Mouse (Mus musculus) forebrain, postnatal 0 days (tissue): ENCODE results near the gene Syt3. TPM values are rescaled to one million over a fixed set of nuclear protein-coding genes. Genes with fewer than 3 reads are reported as not detected.

Source experiments
- ATAC-seq: fragments of 200-750 bp; cut with Nextera tagmentation; 2 replicates; pipeline ENCODE4 v1.8.0; 2017; ENCODE audit warnings: mild to moderate bottlenecking, moderate library complexity
- DNase-seq: peaks from one replicate; pipeline ENCODE4 v3.0.0-alpha.2; 2015
- H3K27ac ChIP-seq: fragments of 300-500 bp; sonication (generic); 2 replicates; pipeline ENCODE4 v1.5.1; 2014; ENCODE audit warnings: low read depth, mild to moderate bottlenecking, antibody characterized with exemption, low read length, moderate library complexity, mixed read lengths
- H3K27me3 ChIP-seq: fragments of 300-500 bp; sonication (generic); 2 replicates; pipeline ENCODE4 v1.6.1; 2014; ENCODE audit warnings: mild to moderate bottlenecking, low read length, mixed read lengths; ENCODE audit not compliant: insufficient read depth
- H3K36me3 ChIP-seq: fragments of 300-500 bp; sonication (generic); 2 replicates; pipeline ENCODE4 v1.6.1; 2014; ENCODE audit warnings: mild to moderate bottlenecking, moderate library complexity; ENCODE audit not compliant: insufficient read depth
- H3K4me1 ChIP-seq: fragments of 300-500 bp; sonication (generic); 2 replicates; pipeline ENCODE4 v1.6.1; 2014; ENCODE audit warnings: antibody characterized with exemption; ENCODE audit not compliant: insufficient read depth
- H3K4me2 ChIP-seq: fragments of 300-500 bp; sonication (generic); 2 replicates; pipeline ENCODE4 v1.6.1; 2014; ENCODE audit warnings: low read depth, mild to moderate bottlenecking, moderate library complexity
- H3K4me3 ChIP-seq: fragments of 300-500 bp; sonication (generic); 2 replicates; pipeline ENCODE4 v1.5.1; 2014; ENCODE audit warnings: low read depth, low read length, mixed read lengths
- H3K9ac ChIP-seq: fragments of 300-500 bp; sonication (generic); 2 replicates; pipeline ENCODE4 v1.6.1; 2014; ENCODE audit warnings: mild to moderate bottlenecking
- H3K9me3 ChIP-seq: fragments of 300-500 bp; sonication (generic); 2 replicates; pipeline ENCODE4 v1.6.1; 2016; ENCODE audit warnings: low read length
- CTCF ChIP-seq: sonication (generic); IDR thresholded peaks from 2 replicates; pipeline ENCODE4 v1.5.1; 2016; ENCODE audit warnings: antibody characterized with exemption, control low read depth, low read depth
- WGBS: fragments of 180-500 bp; shearing (Covaris S2); extraction: QIAGEN DNeasy Blood & Tissue Kit; methylation state at CpG from one replicate; pipeline ENCODE4 v1.1.7; 2014; 5-methylcytosine and 5-hydroxymethylcytosine counted together
- polyA plus RNA-seq: library from polyadenylated mRNA; unstranded; fragments of >200 nt; fragmentation: Nextera tagmentation; extraction: Ambion mirVana; gene quantifications from 2 replicates; pipeline ENCODE4 v1.2.1, GENCODE M21; 2015
- total RNA-seq: library from RNA; depleted of rRNA; stranded (reverse); fragments of >200 nt; gene quantifications from 2 replicates; pipeline ENCODE4 v1.2.3, GENCODE M21; 2014

The Syt3 gene
- total and polyA plus RNA-seq, 2 experiments from 2014 or later: 55.0 to 77.2 TPM

DNA sequence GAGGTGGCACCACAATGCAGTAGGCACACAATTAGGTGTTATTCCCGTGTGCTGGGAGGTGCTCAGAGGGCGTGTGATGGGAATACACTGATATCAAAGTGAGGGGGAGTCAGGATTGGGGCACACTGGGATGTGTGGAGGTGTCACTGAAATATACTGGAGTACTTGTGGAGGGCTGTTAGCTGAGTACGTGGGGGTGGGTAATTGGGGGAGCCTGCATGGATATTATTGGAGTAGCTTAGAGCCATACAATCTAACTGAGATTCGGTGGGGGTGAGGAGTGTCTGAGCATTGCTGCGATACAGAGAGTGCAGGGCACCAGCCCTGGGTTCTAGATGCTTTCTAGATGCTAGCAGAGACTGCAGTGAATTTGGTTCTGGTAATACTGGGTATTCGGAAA lies 43.7 kb upstream of the Syt3 start:
- TF ChIP-seq CTCF: no peak
- no peak overlapping the region for H3K4me2 ChIP-seq
- peaks cover 26% of the 10 kb centered on the region for H3K36me3 ChIP-seq
- H3K4me1 ChIP-seq: peaks cover 7% of the 10 kb centered on the region; the same call in 1 of the 2 replicates
- H3K27ac ChIP-seq: no peak overlapping the region
- H3K9me3 ChIP-seq: no peaks in the 10 kb centered on the region
- no peak overlapping the region for H3K9ac ChIP-seq
- no peaks in the 10 kb centered on the region for H3K27me3 ChIP-seq
- H3K4me3 ChIP-seq: no peak overlapping the region
- ATAC-seq (no peak), DNase-seq (no peak)
- 74% methylated on average over 6 of the region's 6 CpGs for WGBS

GRCm38 (mm10) chr7:44341119-44341518 lies 42.8 kb upstream of the Syt3 start:
- ATAC-seq (no peak), DNase-seq (no peak)
- H3K27me3 ChIP-seq: no peaks in the 10 kb centered on the region
- no peak overlapping the region for H3K9ac ChIP-seq
- H3K27ac ChIP-seq: no peak overlapping the region
- no peak for TF ChIP-seq CTCF
- no peaks in the 10 kb centered on the region for H3K9me3 ChIP-seq
- H3K4me1 ChIP-seq: peaks cover 6% of the 10 kb centered on the region; the same call in 1 of the 2 replicates
- 90% methylated on average over 10 of the region's 10 CpGs for WGBS
- no peak overlapping the region for H3K4me3 ChIP-seq
- H3K4me2 ChIP-seq: no peak overlapping the region
- H3K36me3 ChIP-seq: peaks cover 35% of the 10 kb centered on the region

- Histone ChIP-seq H3K4me2 (no peak overlapping the region), H3K4me3 (no peak overlapping the region), H3K27me3 (no peaks in the 10 kb centered on the region)
These were observed 42.2 kb upstream of the Syt3 start for GRCm38 (mm10) chr7:44341714-44342113.

DNA sequence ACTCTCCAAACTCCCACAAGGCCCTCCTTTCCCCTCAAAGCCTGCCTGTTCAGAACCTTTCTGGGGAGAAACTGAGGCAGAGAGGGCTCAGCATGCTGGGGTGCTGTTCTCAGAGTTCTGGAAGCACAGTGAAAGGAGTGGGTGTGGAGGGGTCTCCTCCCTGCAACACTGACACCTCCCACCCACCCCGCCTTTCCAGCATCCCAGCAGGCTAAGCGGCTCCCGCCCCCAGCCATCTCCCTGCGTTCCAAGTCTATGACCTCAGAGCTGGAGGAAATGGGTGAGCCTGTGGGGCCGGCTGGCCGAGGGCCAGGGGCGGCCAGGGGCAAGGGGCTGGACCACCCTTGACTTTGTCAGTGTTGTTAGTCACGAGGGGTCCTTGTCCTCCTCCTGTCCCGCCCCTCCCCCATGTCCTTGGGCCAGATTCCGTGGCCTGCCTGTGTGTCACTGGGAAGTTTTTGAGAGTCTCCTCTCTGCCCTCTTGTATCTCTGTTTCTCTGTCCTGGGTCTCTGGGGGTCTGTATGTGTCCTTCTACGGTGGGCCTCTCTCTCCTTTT lies 40.4 kb upstream of the Syt3 start:
- Histone ChIP-seq H3K9ac (no peak overlapping the region), H3K27ac (no peak overlapping the region), H3K4me1 (no peaks in the 10 kb centered on the region), H3K9me3 (no peaks in the 10 kb centered on the region), H3K4me3 (no peak overlapping the region), H3K4me2 (no peak overlapping the region), H3K27me3 (no peaks in the 10 kb centered on the region), H3K36me3 (peaks cover 58% of the 10 kb centered on the region)
- ATAC-seq (no peak), DNase-seq (no peak)
- TF ChIP-seq CTCF: no peak
- 31% methylated on average over 11 of the region's 11 CpGs for WGBS

More at GRCm38 (mm10) chr7:44341714-44342113, 42.2 kb upstream of the Syt3 start:
- 64% methylated on average over 5 of the region's 5 CpGs for WGBS
- ATAC-seq: no peak
- no peaks in the 10 kb centered on the region for H3K9me3 ChIP-seq
- peaks cover 6% of the 10 kb centered on the region; the same call in 1 of the 2 replicates for H3K4me1 ChIP-seq
- no peak for DNase-seq
- no peak overlapping the region for H3K27ac ChIP-seq
- H3K9ac ChIP-seq: no peak overlapping the region
- no peak for TF ChIP-seq CTCF
- H3K36me3 ChIP-seq: peaks cover 41% of the 10 kb centered on the region

DNA sequence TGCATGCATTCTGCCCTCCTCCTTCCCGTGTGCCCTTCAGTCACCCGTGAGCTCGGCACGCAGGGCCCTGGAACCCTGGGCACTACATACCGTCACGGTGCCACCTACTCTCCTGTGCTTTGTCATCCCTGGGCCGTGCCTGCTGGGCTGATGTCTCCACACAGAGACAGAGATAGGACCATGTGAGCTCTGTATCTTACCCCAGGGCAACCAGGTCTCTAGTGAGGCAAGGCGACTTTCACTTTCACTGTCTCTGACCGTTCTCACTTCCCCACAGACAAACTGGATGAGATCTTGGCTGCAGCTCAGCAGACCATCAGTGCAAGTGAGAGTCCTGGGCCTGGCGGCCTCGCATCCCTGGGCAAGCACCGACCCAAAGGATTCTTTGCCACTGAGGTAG lies 39.3 kb upstream of the Syt3 start:
- 80% methylated on average over 12 of the region's 12 CpGs for WGBS
- peaks cover 60% of the 10 kb centered on the region for H3K36me3 ChIP-seq

DNA sequence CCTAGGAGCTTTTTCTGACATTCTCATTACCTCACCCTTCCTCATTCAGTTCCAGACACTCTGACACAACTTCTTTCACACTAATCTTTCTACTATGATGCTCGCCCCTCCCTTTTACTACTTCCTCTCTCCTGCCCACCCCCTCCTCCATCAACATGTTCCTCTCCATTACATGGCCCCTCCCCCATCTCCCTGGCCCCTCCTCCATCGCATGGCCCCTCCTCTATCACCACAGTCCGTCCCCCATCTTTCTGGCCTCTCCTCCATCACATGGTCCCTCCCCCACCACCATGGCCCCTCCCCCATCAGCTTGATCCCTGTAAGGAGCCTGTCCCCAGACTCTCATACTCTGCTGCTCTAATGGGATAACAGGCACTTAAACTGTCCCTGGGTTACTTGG lies 34.9 kb upstream of the Syt3 start:
- no peaks in the 10 kb centered on the region for H3K4me1 ChIP-seq
- no peak overlapping the region for H3K4me2 ChIP-seq
- DNase-seq (no peak), ATAC-seq (no peak)
- no peaks in the 10 kb centered on the region for H3K9me3 ChIP-seq
- peaks cover 58% of the 10 kb centered on the region for H3K36me3 ChIP-seq
- 23% methylated on average over 3 of the region's 3 CpGs for WGBS
- H3K27ac ChIP-seq: no peak overlapping the region
- H3K27me3 ChIP-seq: peaks cover 15% of the 10 kb centered on the region
- no peak for TF ChIP-seq CTCF
- H3K9ac ChIP-seq: no peak overlapping the region
- H3K4me3 ChIP-seq: no peak overlapping the region

More for the DNA sequence above, 39.3 kb upstream of the Syt3 start:
- TF ChIP-seq CTCF: no peak
- ATAC-seq: no peak
- H3K4me1 ChIP-seq: no peaks in the 10 kb centered on the region
- H3K9ac ChIP-seq: no peak overlapping the region
- H3K4me3 ChIP-seq: no peak overlapping the region
- no peak for DNase-seq
- no peak overlapping the region for H3K4me2 ChIP-seq
- H3K27me3 ChIP-seq: no peaks in the 10 kb centered on the region
- H3K9me3 ChIP-seq: no peaks in the 10 kb centered on the region
- H3K27ac ChIP-seq: no peak overlapping the region

- Histone ChIP-seq H3K4me3 (no peak overlapping the region), H3K4me1 (no peaks in the 10 kb centered on the region), H3K9me3 (no peaks in the 10 kb centered on the region), H3K27ac (no peak overlapping the region), H3K27me3 (peaks cover 15% of the 10 kb centered on the region), H3K36me3 (peaks cover 49% of the 10 kb centered on the region), H3K9ac (0 out of 2 replicates have a peak overlapping the region, but pooled peaks have one; percentile 4), H3K4me2 (peak overlapping the region; percentile 28)
- TF ChIP-seq CTCF: peak; percentile 95
- WGBS: 2% methylated on average over 25 of the region's 25 CpGs
- peak; percentile 76 for ATAC-seq
- peak; percentile 95 for DNase-seq
These were observed 32.8 kb upstream of the Syt3 start for GRCm38 (mm10) chr7:44350957-44351711.
